Mouse (Mus musculus) cerebellum, adult 18-20 months (tissue): ENCODE measurements around the gene Fads2.

Source experiments
- DNase-seq, 2 experiments: peaks; one replicate each; pipeline ENCODE4 v3.0.0; 2021

Fads2 gene

GRCm38 (mm10) chr19:10060783-10061590 lies 40.6 kb downstream of the Fads2 start:
- DNase-seq, result no peak

DNA sequence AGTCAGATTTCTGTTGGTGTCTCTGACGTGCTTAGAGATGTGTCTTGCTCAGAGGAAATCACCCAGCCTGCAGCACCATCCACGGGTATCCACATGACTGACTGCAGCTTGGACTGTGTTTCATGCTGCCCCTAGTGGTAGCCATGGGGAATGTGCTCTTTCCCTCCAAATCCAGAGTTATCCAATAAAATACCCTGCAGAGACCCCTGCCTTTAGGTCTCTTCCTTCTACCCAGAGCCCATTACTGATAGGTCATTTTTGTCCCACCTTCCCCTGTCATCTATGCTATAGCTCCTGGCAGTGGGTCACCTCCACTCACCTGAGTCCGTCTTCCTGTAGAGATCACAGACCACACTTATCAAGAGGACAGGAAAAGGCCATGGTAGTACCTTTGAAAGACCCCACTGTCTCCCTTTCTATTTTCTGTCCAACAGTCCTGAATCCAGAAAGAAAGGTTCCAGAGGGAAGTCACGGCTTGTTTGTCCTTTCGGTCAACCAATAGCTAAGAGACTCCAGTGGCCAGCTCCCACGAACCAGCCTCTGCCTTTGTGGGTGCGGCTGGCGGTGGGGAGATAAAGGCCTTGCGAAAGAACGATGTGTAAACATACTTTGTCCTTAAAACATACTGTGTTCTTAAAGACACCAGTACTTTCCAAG lies 41.5 kb downstream of the Fads2 start:
- peak; percentile 48 to 52 for DNase-seq

DNA sequence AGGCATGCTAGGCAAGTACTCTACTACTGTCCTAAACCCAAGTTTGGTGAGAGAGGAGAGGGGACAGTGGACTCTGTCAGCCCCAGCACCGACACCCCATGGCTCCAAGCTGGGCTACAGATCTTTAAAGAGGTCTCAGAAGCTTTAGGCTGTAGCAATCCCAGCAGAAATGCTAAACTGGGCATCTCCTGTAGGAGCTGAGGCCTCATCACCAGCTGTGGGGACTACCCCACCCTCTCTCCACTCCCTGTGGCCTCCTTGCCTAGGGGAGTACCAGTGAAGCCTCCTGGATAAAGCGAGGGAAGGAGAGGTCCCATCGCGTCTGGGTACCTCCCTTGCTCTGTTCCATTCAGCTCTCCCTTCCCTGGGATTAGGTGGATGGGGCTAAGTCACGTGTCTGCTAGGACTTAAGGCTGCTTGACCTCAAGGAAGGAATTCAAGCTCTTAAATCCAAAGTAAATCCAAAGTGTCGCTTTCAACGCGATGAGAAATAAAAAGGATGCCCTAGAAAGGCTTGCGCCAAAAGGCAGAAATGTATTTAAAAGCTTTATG lies 42.6 kb downstream of the Fads2 start:
- DNase-seq, result no peak

- no peak for DNase-seq
Observed at GRCm38 (mm10) chr19:10058352-10058825, 43.2 kb downstream of the Fads2 start.

DNA sequence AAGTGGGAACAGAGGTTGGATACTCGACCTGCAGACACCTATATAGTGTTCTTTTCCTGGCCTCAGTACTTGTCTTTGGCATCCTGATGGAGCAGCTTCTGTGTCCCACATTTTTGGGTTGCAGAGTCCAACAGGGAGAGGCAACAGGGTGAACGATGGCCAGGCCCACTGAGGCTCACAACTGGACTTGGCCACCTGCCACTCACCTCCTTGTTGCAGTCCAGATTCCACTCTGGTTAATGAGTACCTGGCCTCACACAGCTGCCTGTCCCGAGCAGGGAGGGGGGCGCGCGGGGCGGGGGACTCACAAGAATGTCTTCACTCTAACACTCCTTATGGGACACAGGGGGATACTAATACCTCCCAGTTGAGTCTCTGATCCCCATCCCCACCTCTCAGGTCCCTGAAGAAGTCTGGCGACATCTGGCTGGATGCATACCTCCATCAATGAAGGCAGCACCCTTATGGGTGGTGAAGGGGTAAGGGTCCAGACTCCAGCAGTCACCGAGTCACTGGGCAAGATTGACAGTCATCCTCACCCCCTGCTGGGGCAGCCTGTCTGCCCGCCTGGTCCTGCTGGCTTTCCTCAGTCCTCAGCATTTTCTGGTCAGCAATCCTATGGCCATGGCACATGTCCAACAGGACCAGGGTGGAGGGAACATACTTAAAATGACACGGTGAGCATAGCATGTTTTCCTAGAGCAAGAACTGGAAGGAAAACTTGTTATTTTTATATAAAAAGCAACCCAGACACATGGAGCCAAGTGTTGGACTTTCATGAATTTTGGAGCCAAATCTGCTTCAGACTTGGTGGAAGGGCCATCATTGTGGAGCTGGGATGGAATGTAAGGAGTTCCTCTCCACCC lies 43.8 kb downstream of the Fads2 start:
- no peak for DNase-seq

GRCm38 (mm10) chr19:10056686-10057085 lies 44.9 kb downstream of the Fads2 start:
- no peak for DNase-seq

- no peak for DNase-seq
Observed at GRCm38 (mm10) chr19:10055783-10056660, 45.5 kb downstream of the Fads2 start.

- no peak for DNase-seq
Observed at GRCm38 (mm10) chr19:10055261-10055660, 46.3 kb downstream of the Fads2 start.

DNA sequence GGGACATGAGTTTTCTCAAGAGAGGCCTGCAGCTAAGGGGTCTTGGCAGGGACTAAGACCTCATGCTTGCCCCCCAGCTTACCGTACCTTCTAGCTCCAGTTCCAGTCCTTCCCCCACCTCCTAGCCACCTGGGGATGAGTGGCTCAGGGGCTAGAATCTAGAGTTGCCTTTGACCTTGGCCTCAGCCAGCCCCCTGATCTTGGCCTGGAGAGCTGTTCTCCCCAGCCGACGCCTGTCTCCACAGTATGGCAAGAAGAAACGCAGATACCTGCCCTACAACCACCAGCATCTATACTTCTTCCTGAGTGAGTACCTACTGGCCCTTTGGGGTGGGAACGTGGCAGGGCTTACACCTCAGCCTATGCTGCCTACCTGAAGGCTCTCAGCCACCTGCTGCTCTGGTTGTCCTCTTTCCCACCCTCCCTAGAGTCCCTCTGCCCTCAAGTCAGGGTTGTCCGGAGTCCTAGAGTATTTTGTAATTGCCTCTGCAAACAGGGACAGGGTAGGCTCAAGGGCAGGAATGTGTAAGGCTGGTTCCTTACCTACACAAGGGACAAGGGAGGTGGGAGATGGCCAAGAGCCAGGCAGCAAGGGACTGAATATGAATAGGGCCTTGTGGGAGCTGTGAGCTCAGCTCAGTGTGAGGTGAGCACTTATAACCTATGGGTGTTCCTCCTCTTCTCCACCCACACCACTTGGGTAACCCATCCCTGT lies 47.0 kb downstream of the Fads2 start:
- DNase-seq, result no peak

DNA sequence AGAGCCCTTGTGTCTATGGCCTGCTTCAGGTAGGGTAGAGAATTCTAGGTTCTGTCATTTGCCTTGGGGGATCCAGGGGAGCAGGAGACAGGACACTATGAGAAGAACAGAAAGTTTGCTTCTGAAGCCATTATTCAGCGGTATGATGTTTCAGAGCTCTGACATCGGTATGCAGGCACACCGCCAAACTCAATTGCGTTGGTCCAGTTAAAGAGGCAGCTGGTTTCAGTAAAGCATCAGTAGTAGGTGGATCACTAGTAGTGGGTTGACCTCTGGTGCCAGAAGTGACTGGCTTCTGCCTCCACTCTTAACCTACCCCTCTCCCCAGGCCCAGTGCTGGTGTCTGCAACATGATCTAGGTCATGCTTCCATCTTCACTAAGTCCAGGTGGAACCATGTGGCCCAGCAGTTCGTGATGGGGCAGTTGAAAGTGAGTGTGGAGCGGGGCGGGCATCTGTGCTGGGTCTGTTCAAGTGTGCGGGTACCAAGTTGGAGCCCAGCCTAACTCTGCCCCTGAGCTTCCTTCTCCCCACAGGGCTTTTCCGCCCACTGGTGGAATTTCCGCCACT lies 47.8 kb downstream of the Fads2 start:
- no peak for DNase-seq

DNA sequence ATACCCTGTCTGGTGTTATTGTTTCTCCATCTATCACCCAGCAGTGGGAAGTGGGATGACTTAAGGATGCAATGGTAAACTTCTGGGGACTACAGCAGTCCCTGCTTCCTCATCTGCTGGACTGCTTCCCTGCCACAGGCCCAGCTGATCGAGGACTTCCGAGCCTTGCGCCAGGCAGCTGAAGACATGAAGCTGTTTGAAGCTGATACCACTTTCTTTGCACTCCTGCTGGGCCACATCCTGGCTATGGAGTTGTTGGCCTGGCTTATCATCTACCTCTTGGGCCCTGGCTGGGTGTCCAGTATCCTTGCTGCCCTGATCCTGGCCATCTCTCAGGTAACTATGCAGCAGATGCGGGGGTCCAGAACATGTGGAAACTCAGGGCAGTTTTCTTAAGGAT lies 48.8 kb downstream of the Fads2 start:
- no peak for DNase-seq

- no peak for DNase-seq
Observed at GRCm38 (mm10) chr19:10050438-10050837, 51.1 kb downstream of the Fads2 start.

DNA sequence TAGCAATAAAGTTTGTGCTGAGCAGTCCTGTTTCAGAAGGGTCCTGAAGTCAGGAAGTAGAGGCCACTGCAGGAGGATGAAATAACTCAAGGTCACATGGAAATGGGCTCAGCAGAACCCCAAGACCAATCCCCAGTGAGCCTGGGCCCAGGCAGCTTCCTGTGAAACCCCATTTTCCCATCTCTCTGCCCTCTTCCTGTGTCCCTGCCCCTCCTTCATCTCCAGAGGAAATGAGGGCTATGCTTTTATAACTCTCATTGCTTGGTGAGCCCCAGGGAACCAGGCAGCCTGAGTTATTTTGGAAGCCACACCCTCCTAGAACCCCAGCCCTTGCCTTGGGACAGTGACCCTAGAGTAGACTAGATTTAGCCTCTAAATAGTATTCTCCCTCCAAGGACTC lies 52.0 kb downstream of the Fads2 start:
- no peak for DNase-seq

DNA sequence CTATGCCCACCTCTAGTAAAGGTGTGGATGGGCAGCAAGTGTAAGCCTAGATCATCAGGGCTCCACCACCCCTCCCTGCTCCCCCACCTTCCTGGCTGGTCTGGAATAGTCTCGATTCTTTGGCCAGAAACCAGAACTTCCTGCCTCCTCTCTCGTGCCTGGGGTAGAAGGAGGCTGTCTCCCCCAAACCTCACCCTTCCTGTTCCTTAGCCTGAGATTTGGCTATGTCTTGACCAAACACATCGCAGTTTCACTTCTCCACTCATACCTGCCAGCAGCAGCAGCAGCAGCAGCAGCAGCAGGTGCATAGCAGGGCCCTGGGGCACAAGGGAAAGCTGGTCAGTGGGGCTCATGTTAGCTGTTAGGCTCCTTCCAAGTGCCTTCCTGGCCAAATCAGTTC lies 54.6 kb downstream of the Fads2 start:
- no peak for DNase-seq

DNA sequence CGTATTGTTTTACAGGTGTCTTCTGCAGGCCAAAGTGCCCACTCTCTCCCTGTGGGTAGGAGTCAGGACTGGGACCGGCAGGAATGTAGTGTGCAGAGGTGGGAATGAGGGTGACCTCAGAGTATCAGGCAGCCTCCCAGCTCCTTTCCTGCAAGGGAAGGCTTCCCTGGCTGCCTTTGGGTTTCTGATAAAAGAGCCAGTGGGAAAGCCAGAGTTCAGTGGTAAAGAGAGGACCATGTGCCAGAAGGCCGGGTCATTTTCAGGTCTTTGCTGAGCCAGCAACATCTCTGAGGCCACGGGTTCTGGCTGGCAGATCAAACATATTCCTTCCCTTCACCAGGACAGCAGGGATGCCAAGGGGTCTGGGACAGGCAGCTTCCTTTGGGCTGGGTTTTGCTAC lies 55.2 kb downstream of the Fads2 start:
- DNase-seq, result no peak

DNA sequence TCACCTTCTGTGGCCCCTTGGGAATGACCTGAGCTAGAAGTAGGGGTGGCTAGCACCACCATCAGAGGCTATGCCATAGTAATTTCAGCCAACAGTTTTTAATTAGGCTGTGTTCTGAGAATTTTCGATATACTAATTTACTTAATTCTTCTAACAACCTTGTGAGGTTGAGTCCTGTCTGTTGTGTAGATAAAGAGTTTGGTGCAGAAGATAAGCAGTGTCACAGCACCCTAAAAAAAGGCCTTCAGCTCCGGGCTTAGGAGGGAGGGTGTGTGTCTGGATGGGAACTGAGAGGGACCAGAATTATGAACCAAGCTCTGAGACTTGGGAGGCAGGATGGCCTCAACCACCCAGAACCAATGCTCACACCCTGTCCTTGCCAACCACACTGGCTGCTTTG lies 55.8 kb downstream of the Fads2 start:
- DNase-seq, result no peak

- no peak for DNase-seq
Observed at GRCm38 (mm10) chr19:10043643-10044042, 57.9 kb downstream of the Fads2 start.

GRCm38 (mm10) chr19:10042816-10043215 lies 58.7 kb downstream of the Fads2 start:
- no peak for DNase-seq

DNA sequence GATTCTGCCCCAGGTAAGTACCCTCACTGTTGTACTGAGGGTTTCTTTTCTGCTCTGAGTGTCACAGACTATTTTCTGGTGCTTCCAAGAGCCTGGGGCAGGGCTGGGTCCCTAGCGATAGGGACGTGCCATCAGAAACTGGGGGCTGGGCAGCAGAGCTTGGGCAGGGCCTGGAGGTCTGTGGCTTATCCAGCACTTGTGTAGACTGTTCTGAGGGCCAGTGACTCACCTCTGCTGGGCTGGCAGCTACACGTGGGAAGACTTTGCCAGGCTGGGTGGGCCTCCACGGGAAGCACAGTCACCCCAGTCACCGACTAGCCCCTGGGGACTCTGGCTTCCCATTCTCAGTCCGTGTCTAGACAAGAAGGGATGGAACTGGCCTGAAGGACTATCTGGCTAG lies 59.3 kb downstream of the Fads2 start:
- peak; percentile 21 to 32 for DNase-seq

GRCm38 (mm10) chr19:10041388-10042148 lies 60.0 kb downstream of the Fads2 start, which contains the start of gene Fads3:
Fads3 (plus strand) TSS chr19:10041569.
- peak; percentile 86 to 89 for DNase-seq
